Mouse (Mus musculus) spleen, adult 2 months (tissue): ENCODE results near the gene Ccdc174. TPM values are rescaled to one million over a fixed set of nuclear protein-coding genes. Genes with fewer than 3 reads are reported as not detected.
A peak's percentile ranks its signal among the peaks of the same experiment; 100 is the strongest.

Experiments used
- DNase-seq, 2 experiments: peaks; one replicate each; pipeline versions ENCODE4 v3.0.0 to v3.0.0-alpha.2; 2012 to 2021; ENCODE audit warnings: low spot score in 2 of 2, low read depth in 1 of 2
- H3K27ac ChIP-seq: fragments of 200-500 bp; 2 replicates; pipeline ENCODE4 v1.5.1; 2012; ENCODE audit warnings: low read length, inconsistent platforms; ENCODE audit not compliant: insufficient read depth
- H3K27me3 ChIP-seq: fragments of 200-500 bp; 2 replicates; pipeline ENCODE4 v1.6.1; 2012; ENCODE audit warnings: mild to moderate bottlenecking, moderate library complexity, low read length, inconsistent platforms; ENCODE audit not compliant: control insufficient read depth, insufficient read depth
- H3K36me3 ChIP-seq: fragments of 200-500 bp; 2 replicates; pipeline ENCODE4 v1.6.1; 2012; ENCODE audit warnings: mild to moderate bottlenecking, low read length, inconsistent platforms; ENCODE audit not compliant: control insufficient read depth, insufficient read depth
- H3K4me1 ChIP-seq: fragments of 200-500 bp; 2 replicates; pipeline ENCODE4 v1.6.1; 2011; ENCODE audit warnings: inconsistent platforms; ENCODE audit not compliant: control insufficient read depth, insufficient read depth, insufficient read length
- H3K4me3 ChIP-seq: fragments of 200-500 bp; 2 replicates; pipeline ENCODE4 v1.5.1; 2011; ENCODE audit warnings: mild to moderate bottlenecking, inconsistent platforms; ENCODE audit not compliant: insufficient read depth, insufficient read length; ENCODE audit errors: extremely low read depth
- CTCF ChIP-seq: fragments of 200-500 bp; IDR thresholded peaks from 2 replicates; pipeline ENCODE4 v1.5.1; 2011; ENCODE audit warnings: mild to moderate bottlenecking, inconsistent platforms; ENCODE audit not compliant: insufficient read depth, insufficient read length, insufficient replicate concordance; ENCODE audit errors: extremely low read depth
- POLR2A ChIP-seq: fragments of 200-500 bp; IDR thresholded peaks from 2 replicates; pipeline ENCODE4 v1.6.1; 2011; ENCODE audit warnings: low read depth, low read length, inconsistent platforms
- WGBS: fragments of 180-500 bp; shearing (Covaris S2); methylation state at CpG from one replicate; pipeline ENCODE4 v1.1.7; 2018; 5-methylcytosine and 5-hydroxymethylcytosine counted together
- polyA plus RNA-seq: library from polyadenylated mRNA; depleted of rRNA; stranded (reverse); fragments of >200 nt; gene quantifications from 2 replicates; pipeline ENCODE4 v1.2.3, GENCODE M21; 2012; rRNA removed

Ccdc174 gene
- polyA plus RNA-seq, result 2.0 and 2.4 TPM in 2 replicates

GRCm38 (mm10) chr6:91877885-91878651, at the start of gene Ccdc174:
Gene Ccdc174, plus strand, starts transcription at chr6:91878053.
- peak; percentile 90 to 96 for DNase-seq
- no peak for TF ChIP-seq CTCF
- TF ChIP-seq POLR2A, result peak; percentile 76
- no peak within 1 kb of the TSS for H3K27ac ChIP-seq
- H3K4me3 ChIP-seq, result peak within 1 kb of the TSS; percentile 76
- H3K27me3 ChIP-seq, result no peaks in the 10 kb centered on the region
- under 1% methylated on average over 47 of the region's 47 CpGs for WGBS
- H3K36me3 ChIP-seq, result peaks cover 10% of the 10 kb centered on the region
- H3K4me1 ChIP-seq, result peaks cover 3% of the 10 kb centered on the region; the same call in 1 of the 2 replicates

- Histone ChIP-seq H3K4me3 (no peak overlapping the region), H3K27ac (no peak overlapping the region), H3K27me3 (no peaks in the 10 kb centered on the region), H3K36me3 (no peaks in the 10 kb centered on the region), H3K4me1 (no peaks in the 10 kb centered on the region)
- WGBS, result 69% methylated on average over 3 of the region's 3 CpGs
- no peak for DNase-seq
- TF ChIP-seq POLR2A, result no peak
- no peak for TF ChIP-seq CTCF
Observed at GRCm38 (mm10) chr6:91832863-91833440, 44.9 kb upstream of the Ccdc174 start.

- Histone ChIP-seq H3K4me3 (no peak overlapping the region), H3K36me3 (no peaks in the 10 kb centered on the region), H3K27ac (no peak overlapping the region), H3K27me3 (peaks cover 7% of the 10 kb centered on the region; the same call in 1 of the 2 replicates), H3K4me1 (no peaks in the 10 kb centered on the region; the same call in 1 of the 2 replicates)
- WGBS, result 16% methylated on average over 23 of the region's 23 CpGs
- TF ChIP-seq POLR2A (no peak), CTCF (no peak)
- peak in 1 of 2 experiments; percentile 7 for DNase-seq
Observed at GRCm38 (mm10) chr6:91839010-91839871, 38.6 kb upstream of the Ccdc174 start.

DNA sequence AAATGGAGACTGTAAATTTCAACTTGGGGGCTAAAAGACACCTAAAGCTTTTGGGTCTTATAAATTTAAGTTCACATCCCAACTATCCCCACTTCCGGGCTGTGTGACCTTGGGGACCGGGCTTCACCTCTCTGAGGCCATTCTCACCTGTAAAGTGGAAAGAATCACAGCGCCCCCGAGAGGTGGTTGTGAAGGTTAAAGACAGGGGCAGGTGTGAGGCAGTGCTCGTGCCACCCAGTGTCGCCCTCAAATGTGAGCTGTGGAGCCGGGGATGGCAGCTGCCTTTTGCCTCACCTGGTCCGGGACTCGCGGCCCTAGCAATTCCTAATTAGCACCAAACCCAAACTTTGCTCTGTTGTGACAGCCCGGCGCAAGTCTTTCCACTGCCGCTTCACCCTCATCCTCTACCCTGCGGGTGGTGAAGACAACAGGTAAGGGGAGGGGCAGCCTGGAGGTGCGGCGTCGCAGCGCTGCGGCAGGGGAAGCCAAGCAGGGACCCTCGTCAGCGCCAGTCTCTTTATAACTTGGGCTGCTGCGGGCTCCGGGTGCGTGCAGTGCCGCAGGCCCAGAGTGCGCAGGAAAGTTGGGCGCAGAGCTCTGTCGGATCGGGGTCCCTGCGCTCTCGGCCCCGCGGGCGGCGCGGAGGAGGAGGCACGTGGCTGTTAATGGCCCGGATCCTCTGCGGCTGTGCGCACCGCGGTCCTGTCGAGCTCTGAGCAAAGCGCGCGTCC, 34.8 kb upstream of the Ccdc174 start:
- TF ChIP-seq CTCF, result no peak
- Histone ChIP-seq H3K4me3 (no peak overlapping the region), H3K27ac (no peak overlapping the region), H3K4me1 (no peaks in the 10 kb centered on the region; the same call in 1 of the 2 replicates), H3K36me3 (no peaks in the 10 kb centered on the region), H3K27me3 (peaks cover 7% of the 10 kb centered on the region; the same call in 1 of the 2 replicates)
- WGBS, result 7% methylated on average over 36 of the region's 46 CpGs
- no peak for DNase-seq

GRCm38 (mm10) chr6:91843628-91844153, 34.2 kb upstream of the Ccdc174 start:
- H3K4me1 ChIP-seq, result no peaks in the 10 kb centered on the region; the same call in 1 of the 2 replicates
- no peaks in the 10 kb centered on the region for H3K36me3 ChIP-seq
- DNase-seq, result no peak
- no peak overlapping the region for H3K4me3 ChIP-seq
- no peak overlapping the region for H3K27ac ChIP-seq
- H3K27me3 ChIP-seq, result peaks cover 7% of the 10 kb centered on the region; the same call in 1 of the 2 replicates
- WGBS, result 7% methylated on average over 69 of the region's 69 CpGs
- no peak for TF ChIP-seq CTCF
- no peak for TF ChIP-seq POLR2A

DNA sequence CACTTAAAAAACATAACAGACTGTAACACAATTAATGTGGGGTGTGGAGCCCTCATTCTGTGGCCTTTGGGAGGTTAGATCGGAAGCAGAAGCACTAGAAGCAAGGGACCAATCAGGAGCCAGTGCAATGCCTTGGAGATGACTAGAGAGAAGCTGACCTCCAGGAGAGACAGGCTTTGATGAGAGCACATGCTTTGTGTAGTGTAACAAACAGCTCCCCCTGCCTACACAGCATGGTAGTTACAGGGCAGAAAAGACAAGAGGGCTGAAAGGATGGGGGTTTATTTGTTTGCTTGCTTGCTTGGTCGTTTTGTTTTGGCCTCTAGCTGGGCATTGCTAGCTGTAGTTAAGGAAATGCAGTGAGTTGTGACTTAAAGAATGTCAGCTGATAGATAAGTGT, 25.3 kb upstream of the Ccdc174 start:
- 8% methylated on average over 2 of the region's 2 CpGs for WGBS
- H3K4me1 ChIP-seq, result no peaks in the 10 kb centered on the region
- no peak overlapping the region for H3K4me3 ChIP-seq
- H3K27me3 ChIP-seq, result no peaks in the 10 kb centered on the region
- no peak for DNase-seq
- H3K36me3 ChIP-seq, result no peaks in the 10 kb centered on the region
- H3K27ac ChIP-seq, result no peak overlapping the region
- TF ChIP-seq POLR2A, result no peak
- TF ChIP-seq CTCF, result peak; percentile 9; the same call in 1 of the 2 replicates
